Mouse (Mus musculus): ENCODE measurements around the gene Hist2h2aa1. TPM values are rescaled to one million over a fixed set of nuclear protein-coding genes. Genes with fewer than 3 reads are reported as not detected.

The Hist2h2aa1 gene
- total and polyA plus RNA-seq, 2 experiments, result 230 to 428 TPM

- Histone ChIP-seq H3K79me2 (ENCODE audit: control insufficient read depth, insufficient read depth, low read length) (no peaks in the 10 kb centered on the region), H3K4me3 (ENCODE audit: insufficient read depth, low read depth, low read length) (peak within 1 kb of the TSS; percentile 85), H3K9ac (ENCODE audit: low read depth, low read length) (peak within 1 kb of the TSS; percentile 93), H3K4me1 (ENCODE audit: control insufficient read depth, insufficient read depth, low read length) (peaks cover 9% of the 10 kb centered on the region), H3K27me3 (ENCODE audit: control insufficient read depth, insufficient read depth, low read length) (no peaks in the 10 kb centered on the region), H3K27ac (replicated peaks; ENCODE audit: insufficient read depth, low read depth, low read length) (peak within 1 kb of the TSS; percentile 97), H3K36me3 (ENCODE audit: control insufficient read depth, insufficient read depth, low read length) (no peaks in the 10 kb centered on the region)
- TF ChIP-seq CTCF (IDR thresholded peaks at IDR 0.05; ENCODE audit: low read depth, low read length) (no peak), POLR2A (IDR thresholded peaks at IDR 0.05; ENCODE audit: extremely low read depth, insufficient read depth, low read length) (peak; percentile 89)
- under 1% methylated on average over 43 of the region's 43 CpGs for WGBS
- DNase-seq (ENCODE audit: extremely low read depth, low read depth, low spot score), result peak; percentile 99
Observed at GRCm38 (mm10) chr3:96220765-96221639, 24.3 kb upstream of the Hist2h2aa1 start, which contains the start of the genes Hist2h2ac and Hist2h2be. Hist2h2ac (minus strand) TSS chr3:96220880. Hist2h2be (plus strand) TSS chr3:96221119.

GRCm38 (mm10) chr3:96221640-96222038 lies 23.7 kb upstream of the Hist2h2aa1 start:
- TF ChIP-seq CTCF (IDR thresholded peaks at IDR 0.05; ENCODE audit: low read depth, low read length) (no peak), POLR2A (IDR thresholded peaks at IDR 0.05; ENCODE audit: extremely low read depth, insufficient read depth, low read length) (no peak)
- Histone ChIP-seq H3K27ac (replicated peaks; ENCODE audit: insufficient read depth, low read depth, low read length) (peak overlapping the region; percentile 75), H3K36me3 (ENCODE audit: control insufficient read depth, insufficient read depth, low read length) (no peaks in the 10 kb centered on the region), H3K9ac (ENCODE audit: low read depth, low read length) (peak overlapping the region; percentile 62), H3K79me2 (ENCODE audit: control insufficient read depth, insufficient read depth, low read length) (no peaks in the 10 kb centered on the region), H3K27me3 (ENCODE audit: control insufficient read depth, insufficient read depth, low read length) (no peaks in the 10 kb centered on the region), H3K4me1 (ENCODE audit: control insufficient read depth, insufficient read depth, low read length) (peaks cover 9% of the 10 kb centered on the region), H3K4me3 (ENCODE audit: insufficient read depth, low read depth, low read length) (peak overlapping the region; percentile 53)
- DNase-seq (ENCODE audit: extremely low read depth, low read depth, low spot score), result no peak
- 19% methylated on average over 9 of the region's 9 CpGs for WGBS

GRCm38 (mm10) chr3:96222774-96223173 lies 22.5 kb upstream of the Hist2h2aa1 start:
- no peak overlapping the region for H3K4me3 ChIP-seq (ENCODE audit: insufficient read depth, low read depth, low read length)
- H3K9ac ChIP-seq (ENCODE audit: low read depth, low read length), result no peak overlapping the region
- H3K27ac ChIP-seq (replicated peaks; ENCODE audit: insufficient read depth, low read depth, low read length), result no peak overlapping the region
- WGBS, result 42% methylated on average over 4 of the region's 4 CpGs
- H3K27me3 ChIP-seq (ENCODE audit: control insufficient read depth, insufficient read depth, low read length), result no peaks in the 10 kb centered on the region
- DNase-seq (ENCODE audit: extremely low read depth, low read depth, low spot score), result no peak
- TF ChIP-seq CTCF (IDR thresholded peaks at IDR 0.05; ENCODE audit: low read depth, low read length), result no peak
- TF ChIP-seq POLR2A (IDR thresholded peaks at IDR 0.05; ENCODE audit: extremely low read depth, insufficient read depth, low read length), result no peak
- peaks cover 9% of the 10 kb centered on the region for H3K4me1 ChIP-seq (ENCODE audit: control insufficient read depth, insufficient read depth, low read length)
- H3K36me3 ChIP-seq (ENCODE audit: control insufficient read depth, insufficient read depth, low read length), result no peaks in the 10 kb centered on the region
- H3K79me2 ChIP-seq (ENCODE audit: control insufficient read depth, insufficient read depth, low read length), result no peaks in the 10 kb centered on the region

GRCm38 (mm10) chr3:96225421-96225820 lies 19.9 kb upstream of the Hist2h2aa1 start:
- Histone ChIP-seq H3K36me3 (ENCODE audit: control insufficient read depth, insufficient read depth, low read length) (no peaks in the 10 kb centered on the region), H3K27ac (replicated peaks; ENCODE audit: insufficient read depth, low read depth, low read length) (no peak overlapping the region), H3K4me1 (ENCODE audit: control insufficient read depth, insufficient read depth, low read length) (peaks cover 6% of the 10 kb centered on the region; the same call in 1 of the 2 replicates), H3K27me3 (ENCODE audit: control insufficient read depth, insufficient read depth, low read length) (no peaks in the 10 kb centered on the region), H3K79me2 (ENCODE audit: control insufficient read depth, insufficient read depth, low read length) (no peaks in the 10 kb centered on the region), H3K9ac (ENCODE audit: low read depth, low read length) (no peak overlapping the region), H3K4me3 (ENCODE audit: insufficient read depth, low read depth, low read length) (no peak overlapping the region)
- TF ChIP-seq POLR2A (IDR thresholded peaks at IDR 0.05; ENCODE audit: extremely low read depth, insufficient read depth, low read length), result no peak
- no peak for TF ChIP-seq CTCF (IDR thresholded peaks at IDR 0.05; ENCODE audit: low read depth, low read length)
- 76% methylated on average over 2 of the region's 2 CpGs for WGBS
- no peak for DNase-seq (ENCODE audit: extremely low read depth, low read depth, low spot score)

GRCm38 (mm10) chr3:96226695-96227648 lies 18.3 kb upstream of the Hist2h2aa1 start:
- H3K36me3 ChIP-seq (ENCODE audit: control insufficient read depth, insufficient read depth, low read length), result no peaks in the 10 kb centered on the region
- H3K4me1 ChIP-seq (ENCODE audit: control insufficient read depth, insufficient read depth, low read length), result peaks cover 3% of the 10 kb centered on the region; the same call in 1 of the 2 replicates
- H3K9ac ChIP-seq (ENCODE audit: low read depth, low read length), result no peak overlapping the region
- WGBS, result 74% methylated on average over 8 of the region's 8 CpGs
- no peaks in the 10 kb centered on the region for H3K27me3 ChIP-seq (ENCODE audit: control insufficient read depth, insufficient read depth, low read length)
- no peak for DNase-seq (ENCODE audit: extremely low read depth, low read depth, low spot score)
- H3K4me3 ChIP-seq (ENCODE audit: insufficient read depth, low read depth, low read length), result no peak overlapping the region
- H3K79me2 ChIP-seq (ENCODE audit: control insufficient read depth, insufficient read depth, low read length), result no peaks in the 10 kb centered on the region
- no peak overlapping the region for H3K27ac ChIP-seq (replicated peaks; ENCODE audit: insufficient read depth, low read depth, low read length)
- no peak for TF ChIP-seq POLR2A (IDR thresholded peaks at IDR 0.05; ENCODE audit: extremely low read depth, insufficient read depth, low read length)
- TF ChIP-seq CTCF (IDR thresholded peaks at IDR 0.05; ENCODE audit: low read depth, low read length), result no peak

All from liver, adult 2 months (tissue).